Mouse (Mus musculus) ES-Bruce4 (cell line): Measurements from ENCODE around the gene Ick. TPM values are rescaled to one million over a fixed set of nuclear protein-coding genes. Genes with fewer than 3 reads are reported as not detected.
"Not testable (repeated sequence)": the region's sequence is repeated elsewhere in the genome, so short reads cannot be mapped to it uniquely, and the experiment has no call there.

Source experiments
- H3K27ac ChIP-seq: 2 replicates; pipeline ENCODE4 v1.5.1; 2012; ENCODE audit warnings: low read length, inconsistent platforms; ENCODE audit not compliant: insufficient read depth
- H3K27me3 ChIP-seq: 2 replicates; pipeline ENCODE4 v1.6.1; 2012; ENCODE audit warnings: mild to moderate bottlenecking, low read length, inconsistent platforms; ENCODE audit not compliant: control insufficient read depth, poor library complexity, insufficient read depth, severe bottlenecking
- H3K36me3 ChIP-seq: 2 replicates; pipeline ENCODE4 v1.6.1; 2012; ENCODE audit warnings: inconsistent platforms, mild to moderate bottlenecking, low read length, moderate library complexity; ENCODE audit not compliant: control insufficient read depth, poor library complexity, insufficient read depth, severe bottlenecking
- H3K4me1 ChIP-seq: one replicate; pipeline ENCODE4 v1.8.1; 2011; ENCODE audit warnings: low read length; ENCODE audit not compliant: control insufficient read depth, insufficient read depth
- H3K4me3 ChIP-seq: 2 replicates; pipeline ENCODE4 v1.5.1; 2011; ENCODE audit warnings: low read depth, mild to moderate bottlenecking, low read length
- H3K9ac ChIP-seq: 2 replicates; pipeline ENCODE4 v1.6.1; 2012; ENCODE audit warnings: low read depth, mild to moderate bottlenecking, inconsistent platforms; ENCODE audit not compliant: poor library complexity, severe bottlenecking
- H3K9me3 ChIP-seq: replicated peaks from 2 replicates; pipeline ENCODE4 v1.6.1; 2012; ENCODE audit warnings: mild to moderate bottlenecking, low read length, inconsistent platforms; ENCODE audit not compliant: control insufficient read depth, poor library complexity, insufficient read depth, severe bottlenecking
- CTCF ChIP-seq: IDR thresholded peaks from one replicate; pipeline ENCODE4 v1.8.1; 2011; ENCODE audit warnings: low read depth, low read length
- EP300 ChIP-seq: IDR thresholded peaks from 2 replicates; pipeline ENCODE4 v1.6.1; 2011; ENCODE audit warnings: low read depth, low read length; ENCODE audit not compliant: insufficient read depth
- POLR2A ChIP-seq: IDR thresholded peaks from one replicate; pipeline ENCODE4 v1.8.1; 2011; ENCODE audit warnings: low read length; ENCODE audit not compliant: insufficient read depth
- polyA plus RNA-seq: library from polyadenylated mRNA; stranded (reverse); fragments of >200 nt; gene quantifications from 2 replicates; pipeline ENCODE4 v1.2.4, GENCODE M21; 2011; ENCODE audit warnings: low read depth; ENCODE audit not compliant: missing spikeins, insufficient read depth, insufficient read length

Gene Ick
- polyA plus RNA-seq = 17.1 and 17.5 TPM in 2 replicates

GRCm38 (mm10) chr9:78108796-78109239 lies at the start of gene Ick, which contains the start of gene Fbxo9:
Ick (plus strand) TSS chr9:78109192.
Fbxo9 (minus strand) TSS chr9:78109065.
- H3K9me3 ChIP-seq = no peaks in the 10 kb centered on the region

GRCm38 (mm10) chr9:78059525-78060120 lies 49.4 kb upstream of the Ick start:
- H3K27me3 ChIP-seq = no peaks in the 10 kb centered on the region
- H3K9me3 ChIP-seq = no peaks in the 10 kb centered on the region
- TF ChIP-seq EP300 = no peak
- no peak for TF ChIP-seq CTCF
- no peak for TF ChIP-seq POLR2A
- H3K27ac ChIP-seq = no peak overlapping the region
- no peak overlapping the region for H3K9ac ChIP-seq
- no peaks in the 10 kb centered on the region for H3K36me3 ChIP-seq
- H3K4me3 ChIP-seq = 0 out of 2 replicates have a peak overlapping the region, but pooled peaks have one; percentile 25
- no peaks in the 10 kb centered on the region for H3K4me1 ChIP-seq

More at GRCm38 (mm10) chr9:78108796-78109239, at the start of gene Ick, which contains the start of gene Fbxo9:
- H3K4me1 ChIP-seq = peaks cover 1% of the 10 kb centered on the region
- H3K4me3 ChIP-seq = peak within 1 kb of the TSS; percentile 64
- no peaks in the 10 kb centered on the region for H3K36me3 ChIP-seq
- H3K27me3 ChIP-seq = no peaks in the 10 kb centered on the region
- peak within 1 kb of the TSS; percentile 40 for H3K27ac ChIP-seq
- TF ChIP-seq POLR2A = no peak
- TF ChIP-seq EP300 = no peak
- TF ChIP-seq CTCF = no peak
- H3K9ac ChIP-seq = peak within 1 kb of the TSS; percentile 75

- H3K4me3 ChIP-seq = no peak overlapping the region
- no peaks in the 10 kb centered on the region for H3K9me3 ChIP-seq
- H3K27me3 ChIP-seq = no peaks in the 10 kb centered on the region
- no peak overlapping the region for H3K9ac ChIP-seq
- H3K4me1 ChIP-seq = no peaks in the 10 kb centered on the region
- H3K36me3 ChIP-seq = no peaks in the 10 kb centered on the region
- H3K27ac ChIP-seq = no peak overlapping the region
- TF ChIP-seq CTCF (no peak), EP300 (no peak), POLR2A (no peak)
These were observed 46.6 kb upstream of the Ick start for GRCm38 (mm10) chr9:78062392-78062791.

GRCm38 (mm10) chr9:78064121-78064520 lies 44.9 kb upstream of the Ick start:
- TF ChIP-seq CTCF (no peak), POLR2A (no peak), EP300 (no peak)
- Histone ChIP-seq H3K9me3 (no peaks in the 10 kb centered on the region), H3K4me3 (no peak overlapping the region), H3K9ac (no peak overlapping the region), H3K36me3 (no peaks in the 10 kb centered on the region), H3K27me3 (no peaks in the 10 kb centered on the region), H3K27ac (no peak overlapping the region), H3K4me1 (no peaks in the 10 kb centered on the region)

GRCm38 (mm10) chr9:78070496-78070895 lies 38.5 kb upstream of the Ick start:
- Histone ChIP-seq H3K9ac (no peak overlapping the region), H3K4me3 (no peak overlapping the region), H3K36me3 (no peaks in the 10 kb centered on the region), H3K27ac (no peak overlapping the region), H3K4me1 (no peaks in the 10 kb centered on the region), H3K27me3 (no peaks in the 10 kb centered on the region), H3K9me3 (no peaks in the 10 kb centered on the region)
- TF ChIP-seq EP300 = no peak
- TF ChIP-seq POLR2A = no peak
- TF ChIP-seq CTCF = no peak

GRCm38 (mm10) chr9:78071626-78072025 lies 37.4 kb upstream of the Ick start:
- H3K27me3 ChIP-seq = no peaks in the 10 kb centered on the region
- no peaks in the 10 kb centered on the region for H3K9me3 ChIP-seq
- H3K36me3 ChIP-seq = no peaks in the 10 kb centered on the region
- H3K9ac ChIP-seq = no peak overlapping the region
- H3K4me3 ChIP-seq = no peak overlapping the region
- no peak overlapping the region for H3K27ac ChIP-seq
- no peaks in the 10 kb centered on the region for H3K4me1 ChIP-seq
- TF ChIP-seq POLR2A (no peak), CTCF (no peak), EP300 (no peak)

- H3K27ac ChIP-seq, H3K4me3 ChIP-seq, H3K9ac ChIP-seq, H3K9me3 ChIP-seq, H3K4me1 ChIP-seq, H3K36me3 ChIP-seq, H3K27me3 ChIP-seq: not testable (repeated sequence)
These were observed 35.7 kb upstream of the Ick start for GRCm38 (mm10) chr9:78073291-78073690.
